Mouse (Mus musculus): ENCODE results near the gene Haus6.

Gene Haus6

GRCm38 (mm10) chr4:86561061-86561460, 50.8 kb downstream of the Haus6 start:
- 95% methylated on average over 3 of the region's 3 CpGs for WGBS

GRCm38 (mm10) chr4:86559006-86559405, 52.8 kb downstream of the Haus6 start:
- WGBS = 84% methylated on average over 4 of the region's 4 CpGs

GRCm38 (mm10) chr4:86558228-86558627, 53.6 kb downstream of the Haus6 start, which contains the start of gene Saxo1:
Gene Saxo1, minus strand, starts transcription at chr4:86558328.
- 96% methylated on average over 7 of the region's 7 CpGs for WGBS

- 75% methylated on average over 7 of the region's 7 CpGs for WGBS
These were observed 54.5 kb downstream of the Haus6 start for GRCm38 (mm10) chr4:86557371-86557770.

- WGBS = 20% methylated on average over 6 of the region's 6 CpGs
These were observed 56.7 kb downstream of the Haus6 start for GRCm38 (mm10) chr4:86555035-86555707.

- whole genome bisulfite sequencing = 88% methylated on average over 9 of the region's 9 CpGs
These were observed 63.5 kb downstream of the Haus6 start for GRCm38 (mm10) chr4:86548332-86548731.

- 48% methylated on average over 5 of the region's 5 CpGs for WGBS
These were observed 66.2 kb downstream of the Haus6 start for GRCm38 (mm10) chr4:86545615-86546014.

- WGBS = 47% methylated on average over 3 of the region's 3 CpGs
These were observed 67.9 kb downstream of the Haus6 start for GRCm38 (mm10) chr4:86543999-86544398.

- WGBS = 83% methylated on average over 1 of the region's 1 CpGs
These were observed 70.3 kb downstream of the Haus6 start for GRCm38 (mm10) chr4:86541573-86541972.

- 92% methylated on average over 5 of the region's 5 CpGs for WGBS
These were observed 72.9 kb downstream of the Haus6 start for GRCm38 (mm10) chr4:86538936-86539335.

- 39% methylated on average over 4 of the region's 4 CpGs for WGBS
These were observed 73.9 kb downstream of the Haus6 start for GRCm38 (mm10) chr4:86537972-86538371.

GRCm38 (mm10) chr4:86534091-86534481, 77.8 kb downstream of the Haus6 start:
- 75% methylated on average over 5 of the region's 5 CpGs for WGBS

- whole genome bisulfite sequencing = 84% methylated on average over 8 of the region's 8 CpGs
These were observed 78.3 kb downstream of the Haus6 start for GRCm38 (mm10) chr4:86533406-86534090.

GRCm38 (mm10) chr4:86529161-86529560, 82.7 kb downstream of the Haus6 start:
- 83% methylated on average over 6 of the region's 6 CpGs for WGBS
